Mouse (Mus musculus) intestine, postnatal 0 days (tissue): ENCODE measurements around the gene Pecam1. TPM values are rescaled to one million over a fixed set of nuclear protein-coding genes. Genes with fewer than 3 reads are reported as not detected.

Source experiments
- ATAC-seq: fragments of 200-750 bp; cut with Nextera tagmentation; 2 replicates; pipeline ENCODE4 v1.8.0; 2017; ENCODE audit warnings: mild to moderate bottlenecking, moderate TSS enrichment, moderate library complexity
- H3K27ac ChIP-seq: fragments of 300-500 bp; sonication (generic); 2 replicates; pipeline ENCODE4 v1.5.1; 2014; ENCODE audit warnings: mild to moderate bottlenecking, low read depth, low read length, moderate library complexity
- H3K27me3 ChIP-seq: fragments of 300-500 bp; sonication (generic); replicated peaks from 2 replicates; pipeline ENCODE4 v1.6.1; 2014; ENCODE audit warnings: low read length, mixed read lengths; ENCODE audit not compliant: control insufficient read depth, insufficient read depth
- H3K36me3 ChIP-seq: fragments of 300-500 bp; sonication (generic); 2 replicates; pipeline ENCODE4 v1.6.1; 2014; ENCODE audit warnings: mild to moderate bottlenecking, moderate library complexity; ENCODE audit not compliant: control insufficient read depth, insufficient read depth
- H3K4me1 ChIP-seq: fragments of 300-500 bp; sonication (generic); replicated peaks from 2 replicates; pipeline ENCODE4 v1.6.1; 2014; ENCODE audit warnings: antibody characterized with exemption, low read length, mixed read lengths; ENCODE audit not compliant: control insufficient read depth, insufficient read depth
- H3K4me2 ChIP-seq: fragments of 300-500 bp; sonication (generic); replicated peaks from 2 replicates; pipeline ENCODE4 v1.6.1; 2014; ENCODE audit warnings: low read depth, mild to moderate bottlenecking, moderate library complexity
- H3K4me3 ChIP-seq: fragments of 300-500 bp; sonication (generic); 2 replicates; pipeline ENCODE4 v1.5.1; 2014; ENCODE audit warnings: low read depth, low read length
- H3K9ac ChIP-seq: fragments of 300-500 bp; sonication (generic); 2 replicates; pipeline ENCODE4 v1.6.1; 2014; ENCODE audit warnings: mild to moderate bottlenecking, low read depth, low read length
- H3K9me3 ChIP-seq: fragments of 300-500 bp; sonication (generic); 2 replicates; pipeline ENCODE4 v1.6.1; 2016; ENCODE audit warnings: mixed run types; ENCODE audit not compliant: control insufficient read depth
- CTCF ChIP-seq: sonication (generic); IDR thresholded peaks from 2 replicates; pipeline ENCODE4 v1.5.1; 2016; ENCODE audit warnings: low read depth, mild to moderate bottlenecking, control low read depth, antibody characterized with exemption, moderate library complexity
- WGBS: fragments of 180-500 bp; shearing (Covaris S2); extraction: QIAGEN DNeasy Blood & Tissue Kit; methylation state at CpG from one replicate; pipeline ENCODE4 v1.1.7; 2014; 5-methylcytosine and 5-hydroxymethylcytosine counted together
- polyA plus RNA-seq: library from polyadenylated mRNA; unstranded; fragments of >200 nt; fragmentation: Nextera tagmentation; extraction: Ambion mirVana; gene quantifications from 2 replicates; pipeline ENCODE4 v1.2.1, GENCODE M21; 2015

The Pecam1 gene
- polyA plus RNA-seq, 1 experiment from 2014 or later, result 26.1 TPM

GRCm38 (mm10) chr11:106739116-106739515 is 11.3 kb downstream of the Pecam1 start:
- no peak for ATAC-seq
- 97% methylated on average over 2 of the region's 2 CpGs for WGBS

GRCm38 (mm10) chr11:106737178-106737621 is 13.2 kb downstream of the Pecam1 start:
- ATAC-seq, result 0 out of 2 replicates have a peak, but pooled peaks have one; percentile 16
- H3K9ac ChIP-seq, result no peak overlapping the region
- WGBS, result 39% methylated on average over 12 of the region's 12 CpGs
- TF ChIP-seq CTCF, result no peak
- H3K27me3 ChIP-seq, result no peaks in the 10 kb centered on the region
- no peak overlapping the region for H3K27ac ChIP-seq
- H3K36me3 ChIP-seq, result no peaks in the 10 kb centered on the region
- no peaks in the 10 kb centered on the region for H3K9me3 ChIP-seq
- no peaks in the 10 kb centered on the region for H3K4me1 ChIP-seq
- no peak overlapping the region for H3K4me3 ChIP-seq
- H3K4me2 ChIP-seq, result no peak overlapping the region

More at GRCm38 (mm10) chr11:106739116-106739515, 11.3 kb downstream of the Pecam1 start:
- H3K27me3 ChIP-seq, result no peaks in the 10 kb centered on the region
- H3K4me1 ChIP-seq, result no peaks in the 10 kb centered on the region
- H3K4me2 ChIP-seq, result no peak overlapping the region
- H3K27ac ChIP-seq, result no peak overlapping the region
- no peak for TF ChIP-seq CTCF
- no peaks in the 10 kb centered on the region for H3K36me3 ChIP-seq
- H3K9ac ChIP-seq, result no peak overlapping the region
- H3K4me3 ChIP-seq, result no peak overlapping the region
- H3K9me3 ChIP-seq, result no peaks in the 10 kb centered on the region

GRCm38 (mm10) chr11:106736614-106737013 is 13.8 kb downstream of the Pecam1 start:
- Histone ChIP-seq H3K27ac (no peak overlapping the region), H3K9me3 (no peaks in the 10 kb centered on the region), H3K4me3 (no peak overlapping the region), H3K4me2 (no peak overlapping the region), H3K9ac (no peak overlapping the region; the same call in 1 of the 2 replicates), H3K27me3 (no peaks in the 10 kb centered on the region), H3K36me3 (no peaks in the 10 kb centered on the region), H3K4me1 (no peaks in the 10 kb centered on the region)
- no peak for TF ChIP-seq CTCF
- ATAC-seq, result no peak
- WGBS, result 79% methylated on average over 3 of the region's 3 CpGs

- Histone ChIP-seq H3K4me1 (no peaks in the 10 kb centered on the region), H3K9me3 (no peaks in the 10 kb centered on the region), H3K27me3 (no peaks in the 10 kb centered on the region), H3K9ac (no peak overlapping the region), H3K36me3 (no peaks in the 10 kb centered on the region), H3K4me2 (no peak overlapping the region), H3K27ac (no peak overlapping the region), H3K4me3 (no peak overlapping the region)
- TF ChIP-seq CTCF, result no peak
- WGBS, result 9% methylated on average over 4 of the region's 4 CpGs
- no peak for ATAC-seq
These were observed 19.7 kb downstream of the Pecam1 start for GRCm38 (mm10) chr11:106730714-106731113.

GRCm38 (mm10) chr11:106729656-106730055 is 20.8 kb downstream of the Pecam1 start:
- no peak overlapping the region for H3K4me3 ChIP-seq
- no peak overlapping the region for H3K27ac ChIP-seq
- no peak overlapping the region for H3K9ac ChIP-seq
- no peak for TF ChIP-seq CTCF
- 91% methylated on average over 1 of the region's 1 CpGs for whole genome bisulfite sequencing
- ATAC-seq, result no peak
- no peaks in the 10 kb centered on the region for H3K27me3 ChIP-seq
- H3K36me3 ChIP-seq, result no peaks in the 10 kb centered on the region
- H3K4me2 ChIP-seq, result no peak overlapping the region
- no peaks in the 10 kb centered on the region for H3K4me1 ChIP-seq
- H3K9me3 ChIP-seq, result no peaks in the 10 kb centered on the region

- Histone ChIP-seq H3K9me3 (no peaks in the 10 kb centered on the region), H3K4me2 (no peak overlapping the region), H3K27me3 (no peaks in the 10 kb centered on the region), H3K27ac (no peak overlapping the region), H3K4me3 (no peak overlapping the region), H3K4me1 (no peaks in the 10 kb centered on the region), H3K9ac (no peak overlapping the region), H3K36me3 (no peaks in the 10 kb centered on the region)
- 65% methylated on average over 10 of the region's 10 CpGs for WGBS
- no peak for ATAC-seq
- TF ChIP-seq CTCF, result no peak
These were observed 21.7 kb downstream of the Pecam1 start for GRCm38 (mm10) chr11:106728402-106729366.
